Mouse (Mus musculus) hindbrain, embryonic 16.5 days (tissue): Measurements from ENCODE around the gene Tenm4. TPM values are rescaled to one million over a fixed set of nuclear protein-coding genes. Genes with fewer than 3 reads are reported as not detected.

Experiments
- ATAC-seq: fragments of 200-750 bp; cut with Nextera tagmentation; 2 replicates; pipeline ENCODE4 v1.8.0; 2017; ENCODE audit warnings: moderate TSS enrichment, moderate library complexity
- H3K27ac ChIP-seq: fragments of 300-500 bp; sonication (generic); 2 replicates; pipeline ENCODE4 v1.5.1; 2014; ENCODE audit warnings: low read depth, mild to moderate bottlenecking, control low read depth, low read length, moderate library complexity
- H3K27me3 ChIP-seq: fragments of 300-500 bp; sonication (generic); replicated peaks from 2 replicates; pipeline ENCODE4 v1.6.1; 2014; ENCODE audit warnings: low read length; ENCODE audit not compliant: control insufficient read depth, insufficient read depth
- H3K36me3 ChIP-seq: fragments of 300-500 bp; sonication (generic); 2 replicates; pipeline ENCODE4 v1.6.1; 2014; ENCODE audit warnings: mild to moderate bottlenecking, low read length, moderate library complexity, mixed read lengths; ENCODE audit not compliant: control insufficient read depth, insufficient read depth
- H3K4me1 ChIP-seq: fragments of 300-500 bp; sonication (generic); 2 replicates; pipeline ENCODE4 v1.6.1; 2014; ENCODE audit warnings: low read depth, low read length; ENCODE audit not compliant: control insufficient read depth, insufficient read depth
- H3K4me2 ChIP-seq: fragments of 300-500 bp; sonication (generic); 2 replicates; pipeline ENCODE4 v1.6.1; 2014; ENCODE audit warnings: mild to moderate bottlenecking, low read length, control low read depth, moderate library complexity
- H3K4me3 ChIP-seq: fragments of 300-500 bp; sonication (generic); 2 replicates; pipeline ENCODE4 v1.5.1; 2014; ENCODE audit warnings: mild to moderate bottlenecking, low read length, control low read depth, moderate library complexity
- H3K9ac ChIP-seq: fragments of 300-500 bp; sonication (generic); 2 replicates; pipeline ENCODE4 v1.6.1; 2014; ENCODE audit warnings: low read depth, mild to moderate bottlenecking, control low read depth, low read length, moderate library complexity
- H3K9me3 ChIP-seq: fragments of 300-500 bp; sonication (generic); 2 replicates; pipeline ENCODE4 v1.6.1; 2014; ENCODE audit warnings: mild to moderate bottlenecking, low read length, moderate library complexity; ENCODE audit not compliant: control insufficient read depth
- WGBS: fragments of 180-500 bp; shearing (Covaris S2); extraction: QIAGEN DNeasy Blood & Tissue Kit; methylation state at CpG from one replicate; pipeline ENCODE4 v1.1.7; 2014; 5-methylcytosine and 5-hydroxymethylcytosine counted together
- polyA plus RNA-seq: library from polyadenylated mRNA; unstranded; fragments of >200 nt; fragmentation: Nextera tagmentation; extraction: Ambion mirVana; gene quantifications from 2 replicates; pipeline ENCODE4 v1.2.1, GENCODE M21; 2015

Tenm4 gene
- polyA plus RNA-seq, 1 experiment from 2014 or later: 32.4 TPM

DNA sequence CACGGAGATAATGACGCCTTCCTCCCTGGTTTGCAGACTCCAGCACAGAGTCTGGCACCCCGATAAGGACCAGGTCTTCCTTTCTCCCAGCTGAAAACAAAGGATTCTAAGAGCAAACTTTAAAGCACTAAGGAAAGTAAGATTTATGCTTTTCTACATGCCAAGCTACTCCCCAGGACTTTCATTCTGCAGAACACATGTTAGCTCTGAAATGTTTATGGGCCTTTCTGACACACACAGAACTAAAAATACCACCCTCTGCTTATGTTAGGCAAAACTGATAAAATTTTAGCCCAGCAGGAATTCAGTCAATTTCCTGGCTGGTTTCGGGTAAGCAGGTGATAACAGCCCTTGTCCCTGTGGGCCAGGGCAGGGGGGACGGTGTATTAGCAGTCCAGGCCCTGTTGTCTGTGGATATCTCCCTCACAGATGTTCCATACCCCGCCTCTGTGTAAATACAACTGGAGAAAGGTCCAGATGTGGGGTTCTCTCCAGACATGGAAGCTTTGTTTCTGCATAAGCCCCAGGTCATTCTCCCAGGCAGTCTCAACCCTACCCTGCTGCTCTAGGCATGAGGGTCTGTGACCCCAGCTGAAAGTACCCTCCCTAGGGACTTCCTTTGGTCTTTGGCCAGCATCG lies 369.5 kb downstream of the Tenm4 start:
- WGBS: 72% methylated on average over 7 of the region's 7 CpGs
- Histone ChIP-seq H3K36me3 (no peaks in the 10 kb centered on the region), H3K4me1 (peaks cover 6% of the 10 kb centered on the region), H3K27me3 (no peaks in the 10 kb centered on the region), H3K4me3 (no peak overlapping the region), H3K9ac (no peak overlapping the region), H3K4me2 (no peak overlapping the region), H3K9me3 (no peaks in the 10 kb centered on the region), H3K27ac (no peak overlapping the region)
- 0 out of 2 replicates have a peak, but pooled peaks have one; percentile 11 for ATAC-seq

DNA sequence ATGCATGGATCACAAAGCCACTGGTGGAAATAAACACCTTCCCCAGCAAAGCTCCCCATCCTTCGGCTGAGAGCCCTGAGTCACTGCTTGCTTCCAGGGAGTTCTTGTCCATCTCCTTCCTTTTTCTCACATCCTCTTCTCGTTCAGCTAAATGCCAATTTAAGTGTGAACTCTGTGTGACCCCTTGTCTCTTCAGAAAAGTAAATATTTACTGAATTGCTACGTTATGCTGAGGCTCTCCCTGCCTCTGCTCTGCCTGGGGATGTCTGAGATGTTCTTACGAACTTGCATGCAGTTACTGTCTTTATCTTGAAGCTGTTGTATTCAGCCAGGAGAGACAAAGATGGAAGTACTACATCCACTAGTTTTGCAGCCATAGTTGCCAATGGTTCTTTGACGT lies 374.9 kb downstream of the Tenm4 start:
- Histone ChIP-seq H3K27me3 (no peaks in the 10 kb centered on the region), H3K27ac (no peak overlapping the region), H3K4me3 (no peak overlapping the region), H3K9ac (no peak overlapping the region), H3K9me3 (no peaks in the 10 kb centered on the region), H3K36me3 (no peaks in the 10 kb centered on the region), H3K4me2 (no peak overlapping the region), H3K4me1 (peaks cover 2% of the 10 kb centered on the region)
- ATAC-seq: no peak
- WGBS: 68% methylated on average over 5 of the region's 5 CpGs

DNA sequence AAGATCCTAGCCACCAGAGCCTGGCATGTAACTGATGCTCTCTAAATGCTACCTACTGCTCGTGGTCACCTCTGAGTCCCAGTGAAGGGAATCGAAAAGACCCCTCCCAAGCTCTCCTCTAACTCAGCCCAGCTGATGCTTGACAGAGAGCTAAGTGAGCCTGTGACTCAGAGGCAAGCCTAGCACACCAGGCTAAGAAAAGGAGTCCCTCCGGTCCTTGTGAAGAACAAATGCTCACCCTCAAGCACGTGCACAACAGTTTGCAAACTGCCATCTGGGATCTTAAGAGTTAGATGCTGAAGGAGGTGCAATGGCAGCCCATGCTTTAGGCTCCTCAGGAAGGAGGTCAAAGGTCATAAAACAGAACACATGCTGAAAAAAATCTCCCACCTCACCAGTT lies 380.8 kb downstream of the Tenm4 start:
- H3K4me3 ChIP-seq: no peak overlapping the region
- WGBS: 82% methylated on average over 4 of the region's 4 CpGs
- no peak overlapping the region for H3K27ac ChIP-seq
- H3K4me2 ChIP-seq: no peak overlapping the region
- H3K4me1 ChIP-seq: peaks cover 2% of the 10 kb centered on the region
- H3K36me3 ChIP-seq: no peaks in the 10 kb centered on the region
- H3K9ac ChIP-seq: no peak overlapping the region
- ATAC-seq: no peak
- H3K9me3 ChIP-seq: no peaks in the 10 kb centered on the region
- H3K27me3 ChIP-seq: no peaks in the 10 kb centered on the region

DNA sequence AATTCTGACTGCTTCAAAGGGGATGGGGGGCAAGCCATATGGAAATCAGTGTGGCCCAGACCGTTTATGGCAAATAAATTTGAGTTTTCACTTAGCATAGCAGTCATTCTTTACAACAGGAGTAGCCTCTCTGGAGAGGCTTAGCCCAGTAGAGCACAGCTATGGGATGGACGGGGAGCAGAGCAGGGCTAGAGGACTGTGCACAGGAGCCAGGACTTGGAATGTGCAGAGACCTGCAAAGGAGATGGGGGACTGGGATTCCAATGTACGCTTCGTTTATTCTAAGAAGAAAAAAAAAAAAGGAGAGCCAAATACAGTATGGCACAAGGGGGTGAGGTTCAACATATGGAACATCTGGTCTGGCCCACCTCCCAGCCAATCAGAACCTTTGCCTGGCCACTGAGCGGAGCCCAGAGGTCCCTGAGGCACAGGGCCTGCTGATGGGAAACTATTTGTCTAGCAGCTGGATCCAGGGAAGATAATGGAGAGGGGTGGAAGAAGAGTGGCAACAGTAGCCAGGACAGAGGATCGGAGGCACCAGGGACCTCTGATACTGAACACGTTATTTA lies 381.3 kb downstream of the Tenm4 start:
- Histone ChIP-seq H3K27ac (no peak overlapping the region), H3K9me3 (no peaks in the 10 kb centered on the region), H3K9ac (no peak overlapping the region), H3K4me2 (no peak overlapping the region), H3K27me3 (no peaks in the 10 kb centered on the region), H3K4me1 (peaks cover 2% of the 10 kb centered on the region), H3K36me3 (no peaks in the 10 kb centered on the region), H3K4me3 (no peak overlapping the region)
- ATAC-seq: no peak
- 57% methylated on average over 7 of the region's 7 CpGs for WGBS

DNA sequence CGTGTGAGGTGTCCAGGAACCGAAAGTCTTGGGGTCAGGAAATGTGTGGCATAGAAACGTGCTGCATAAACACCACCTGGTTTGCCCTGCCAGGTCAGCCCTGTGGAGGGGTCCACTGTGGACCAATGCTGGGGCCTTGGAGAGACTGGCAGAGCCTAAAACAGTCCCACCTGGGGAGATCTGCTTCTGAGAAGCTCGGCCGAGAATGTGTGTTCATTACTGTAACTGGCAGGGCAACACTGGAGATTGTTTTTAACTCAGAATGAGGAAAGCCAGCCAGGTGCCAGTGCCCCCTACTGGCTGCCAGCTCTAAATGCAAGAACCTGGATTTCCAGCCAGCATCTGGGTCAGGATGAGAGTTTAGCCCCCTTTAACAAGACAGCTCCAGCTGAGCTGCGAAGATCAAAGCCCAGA lies 383.2 kb downstream of the Tenm4 start:
- peaks cover 2% of the 10 kb centered on the region for H3K4me1 ChIP-seq
- H3K27me3 ChIP-seq: no peaks in the 10 kb centered on the region
- H3K27ac ChIP-seq: no peak overlapping the region
- 45% methylated on average over 6 of the region's 6 CpGs for WGBS
- ATAC-seq: peak; percentile 36; the same call in 1 of the 2 replicates
- no peaks in the 10 kb centered on the region for H3K36me3 ChIP-seq
- H3K4me2 ChIP-seq: no peak overlapping the region
- no peak overlapping the region for H3K9ac ChIP-seq
- H3K9me3 ChIP-seq: no peaks in the 10 kb centered on the region
- no peak overlapping the region for H3K4me3 ChIP-seq

DNA sequence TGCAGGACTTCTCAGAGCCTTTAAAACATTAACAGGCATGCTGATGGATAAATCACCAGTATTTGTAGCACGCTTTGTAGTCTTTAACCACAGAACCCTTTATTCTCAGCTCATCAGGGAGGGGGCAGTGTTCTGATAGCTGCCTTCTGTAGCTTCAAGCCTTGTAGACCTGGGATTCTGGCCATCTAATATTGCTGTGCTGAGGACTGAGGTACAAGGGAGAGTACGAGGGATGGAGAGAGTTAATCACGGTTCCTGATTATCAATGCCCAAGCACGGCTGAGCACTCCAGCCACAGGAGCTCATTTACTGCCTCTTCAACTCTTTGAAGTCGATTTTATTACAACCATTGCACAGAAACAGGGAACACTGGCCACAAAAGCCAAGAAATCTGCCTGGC lies 384.2 kb downstream of the Tenm4 start:
- no peak overlapping the region for H3K9ac ChIP-seq
- ATAC-seq: no peak
- H3K27me3 ChIP-seq: no peaks in the 10 kb centered on the region
- WGBS: 31% methylated on average over 5 of the region's 5 CpGs
- no peak overlapping the region for H3K27ac ChIP-seq
- H3K36me3 ChIP-seq: no peaks in the 10 kb centered on the region
- peaks cover 2% of the 10 kb centered on the region for H3K4me1 ChIP-seq
- H3K4me3 ChIP-seq: no peak overlapping the region
- H3K9me3 ChIP-seq: no peaks in the 10 kb centered on the region
- H3K4me2 ChIP-seq: no peak overlapping the region

DNA sequence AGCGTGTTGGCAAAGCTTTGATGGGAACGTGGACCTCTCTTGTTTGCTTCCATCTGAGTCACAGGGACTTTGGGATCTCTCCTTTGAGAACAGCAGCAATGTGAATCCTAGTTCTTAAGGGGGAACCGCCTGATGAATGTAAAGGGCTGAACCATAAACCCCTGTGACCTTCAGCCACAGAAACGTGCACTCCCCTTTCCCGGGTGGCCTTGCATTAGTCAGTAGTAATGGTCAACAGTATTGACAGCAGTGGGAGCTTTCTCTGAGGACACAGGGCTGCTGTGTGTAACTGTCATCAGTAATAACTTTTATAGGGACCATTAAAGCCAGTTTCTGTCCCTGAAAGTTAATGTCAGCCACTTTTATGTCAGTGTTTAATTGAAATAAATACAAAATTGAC lies 385.7 kb downstream of the Tenm4 start:
- Histone ChIP-seq H3K4me1 (peaks cover 2% of the 10 kb centered on the region), H3K4me3 (no peak overlapping the region), H3K27me3 (no peaks in the 10 kb centered on the region), H3K27ac (no peak overlapping the region), H3K9me3 (no peaks in the 10 kb centered on the region), H3K9ac (no peak overlapping the region), H3K36me3 (no peaks in the 10 kb centered on the region), H3K4me2 (no peak overlapping the region)
- 77% methylated on average over 5 of the region's 5 CpGs for WGBS
- ATAC-seq: no peak

DNA sequence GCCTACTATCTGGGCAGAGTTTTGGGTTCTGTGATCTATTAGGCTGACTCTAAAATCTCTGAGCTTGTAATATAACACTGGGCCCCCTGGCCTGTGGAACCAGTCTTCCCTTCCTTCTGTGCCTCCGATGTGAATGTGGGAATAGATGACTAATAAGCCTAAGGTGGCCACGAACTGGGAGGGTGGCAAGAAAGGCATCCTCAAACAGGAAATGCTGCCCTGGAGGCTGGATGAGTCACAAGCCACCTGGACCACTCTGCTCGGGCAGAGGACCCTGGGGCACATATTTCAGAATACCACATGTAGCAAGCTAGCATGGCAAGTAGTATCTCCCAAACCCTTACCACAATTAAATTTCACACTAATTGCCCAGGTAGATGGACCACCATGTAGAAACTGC lies 391.8 kb downstream of the Tenm4 start:
- Histone ChIP-seq H3K4me1 (no peaks in the 10 kb centered on the region), H3K9ac (no peak overlapping the region), H3K27ac (no peak overlapping the region), H3K27me3 (no peaks in the 10 kb centered on the region), H3K36me3 (no peaks in the 10 kb centered on the region), H3K4me3 (no peak overlapping the region), H3K4me2 (no peak overlapping the region), H3K9me3 (no peaks in the 10 kb centered on the region)
- WGBS: 78% methylated on average over 3 of the region's 3 CpGs
- ATAC-seq: no peak

DNA sequence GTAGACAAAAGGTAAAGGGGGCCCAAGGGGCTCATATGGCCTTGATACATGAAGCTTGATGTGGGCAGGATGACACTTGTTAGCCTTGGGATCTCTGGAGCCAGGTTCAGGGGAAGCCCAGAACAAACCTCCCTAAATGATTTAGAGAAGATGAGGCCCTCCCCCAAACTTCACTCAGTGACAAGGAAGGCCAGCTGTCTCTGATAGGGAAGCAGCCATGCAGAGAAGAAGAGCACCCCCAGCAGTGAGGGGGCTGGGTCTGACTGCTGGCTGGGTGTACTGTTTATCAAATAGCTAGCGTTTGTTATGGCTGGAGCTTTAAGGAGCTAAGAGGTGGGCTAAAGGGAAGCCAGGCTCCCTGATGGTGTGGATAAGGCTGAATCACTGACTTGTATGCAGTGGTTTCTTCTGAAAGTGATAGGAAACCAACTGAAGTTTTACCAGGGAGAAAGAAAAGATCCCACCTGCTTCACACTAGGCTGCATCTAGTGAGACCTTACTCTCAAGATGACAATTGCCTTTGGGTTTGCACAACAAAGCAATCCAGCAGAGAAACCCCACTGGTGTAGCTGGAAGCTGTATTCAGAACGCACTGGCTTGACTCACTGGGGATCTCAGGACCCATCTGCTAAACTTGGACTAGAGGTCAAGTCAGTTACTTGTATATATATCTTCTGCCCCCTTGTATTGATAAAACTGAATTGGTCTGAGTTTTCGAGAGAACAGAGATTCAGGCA lies 392.5 kb downstream of the Tenm4 start:
- H3K4me1 ChIP-seq: no peaks in the 10 kb centered on the region
- H3K27ac ChIP-seq: no peak overlapping the region
- no peaks in the 10 kb centered on the region for H3K36me3 ChIP-seq
- WGBS: 31% methylated on average over 3 of the region's 3 CpGs
- no peak for ATAC-seq
- H3K4me3 ChIP-seq: no peak overlapping the region
- no peaks in the 10 kb centered on the region for H3K27me3 ChIP-seq
- H3K9me3 ChIP-seq: no peaks in the 10 kb centered on the region
- no peak overlapping the region for H3K4me2 ChIP-seq
- H3K9ac ChIP-seq: no peak overlapping the region
